Comparison of ENCODE assay signal across 19 mouse cellular contexts in the genomic region with DNA sequence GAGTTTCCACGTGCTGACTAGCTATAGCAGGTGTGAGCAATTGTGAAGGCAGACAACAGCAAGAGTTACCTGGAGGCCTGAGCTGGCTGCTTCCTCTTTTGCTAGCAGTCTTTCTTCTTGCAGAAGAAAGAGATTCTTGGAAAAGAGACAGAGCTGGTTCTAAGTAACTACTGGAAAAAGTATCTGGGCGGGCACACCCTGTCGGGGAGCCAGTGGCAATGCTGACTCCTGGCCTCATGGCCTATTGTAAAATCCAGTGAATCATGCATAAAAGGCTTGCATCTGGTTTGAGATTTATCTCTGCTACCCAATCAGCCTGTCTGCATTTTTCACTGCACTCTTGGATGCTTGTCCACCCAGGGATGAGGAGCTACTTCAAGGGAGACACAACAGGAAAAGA.
DNase-seq lines count a peak whose midpoint lies in the region; TF ChIP-seq lines count a peak whose summit lies in the region.
"Had no signal": no experiment of that assay in that cellular context is flagged by ENCODE, and none has a peak within 500 bp of the region (broad histone marks: within the 10 kb centered on the region; RNA-seq: fewer than 3 reads in every experiment).

No protein-coding gene starts in this region.

- H3K4me1 ChIP-seq in heart, adult 2 months (ENCODE audit: control insufficient read depth, insufficient read depth, low read length) = no peaks in the 10 kb centered on the region; the same call in 1 of the 2 replicates
- no peaks in the 10 kb centered on the region for H3K4me1 ChIP-seq in lung, adult 2 months (ENCODE audit: control insufficient read depth, insufficient read depth, low read length)
- H3K4me1 ChIP-seq: embryonic facial prominence, embryonic 13.5 days; hindbrain, embryonic 12.5 days had no signal

- TF ChIP-seq CTCF in heart, adult 2 months (IDR thresholded peaks at IDR 0.05) = no peak
- TF ChIP-seq CTCF in lung, adult 2 months (IDR thresholded peaks at IDR 0.05; ENCODE audit: insufficient read depth, low read length) = no peak

- WGBS in heart, adult 2 months = 92% methylated on average over 3 of the region's 3 CpGs
- WGBS in lung, adult 2 months = 87% methylated on average over 3 of the region's 3 CpGs

- no peak for TF ChIP-seq EP300 in heart, adult 2 months (IDR thresholded peaks at IDR 0.05; ENCODE audit: insufficient read depth, low read depth, low read length)

- no peak overlapping the region for H3K4me3 ChIP-seq in heart, adult 2 months
- no peak overlapping the region for H3K4me3 ChIP-seq in lung, adult 2 months (replicated peaks; ENCODE audit: extremely low read depth, low read depth, low read length)
- H3K4me3 ChIP-seq: embryonic facial prominence, embryonic 13.5 days; heart, embryonic 10.5 days; hindbrain, embryonic 12.5 days had no signal

- H3K9ac ChIP-seq in heart, adult 2 months (ENCODE audit: low read depth, low read length) = no peak overlapping the region
- H3K9ac ChIP-seq: embryonic facial prominence, embryonic 13.5 days; hindbrain, embryonic 12.5 days had no signal

- intact Hi-C loops in heart, adult 2 months (cut with DNase I) = no loop called here

- no peaks in the 10 kb centered on the region for H3K79me2 ChIP-seq in heart, adult 2 months (replicated peaks; ENCODE audit: control insufficient read depth, insufficient read depth, low read length)

- peak; percentile 69 to 87 for DNase-seq in adrenal gland, adult (ENCODE audit: inconsistent age in 2 of 2, low spot score in 1 of 2)
- DNase-seq in adrenal gland, postnatal 4 days (ENCODE audit: low spot score in 2 of 2) = no peak
- DNase-seq in heart, adult 11 months = peak; percentile 29
- no peak for DNase-seq in heart, adult 2 months
- DNase-seq in adrenal gland, adult 8-10 months = peak; percentile 65
- peak; percentile 78 to 81 for DNase-seq in adrenal gland, postnatal 36 days
- DNase-seq in retina, embryonic 14.5 days (ENCODE audit: low spot score) = no peak
- DNase-seq in lung, adult 2 months = no peak
- DNase-seq: B cell, adult 2 months; cerebellum, adult 11 months; cerebellum, adult 8-10 months; cerebellum, postnatal 36 days; gastrocnemius, postnatal 25 days; heart, postnatal 10 days; heart, postnatal 4 days had no signal

- no peaks in the 10 kb centered on the region for H3K36me3 ChIP-seq in heart, adult 2 months (ENCODE audit: control insufficient read depth, insufficient read depth, low read length)
- H3K36me3 ChIP-seq: embryonic facial prominence, embryonic 13.5 days; G1E; heart, embryonic 10.5 days; hindbrain, embryonic 12.5 days had no signal

- no peak for TF ChIP-seq POLR2A in heart, adult 2 months (IDR thresholded peaks at IDR 0.05; ENCODE audit: insufficient read depth, low read depth, low read length)
- TF ChIP-seq POLR2A in lung, adult 2 months (IDR thresholded peaks at IDR 0.05; ENCODE audit: borderline replicate concordance, extremely low read depth, low read depth, low read length) = no peak

- no peaks in the 10 kb centered on the region for H3K27me3 ChIP-seq in heart, adult 2 months (ENCODE audit: control insufficient read depth, insufficient read depth, low read length)
- H3K27me3 ChIP-seq: embryonic facial prominence, embryonic 13.5 days; hindbrain, embryonic 12.5 days had no signal

- no peak overlapping the region for H3K27ac ChIP-seq in heart, adult 2 months
- H3K27ac ChIP-seq: embryonic facial prominence, embryonic 13.5 days; heart, embryonic 10.5 days; hindbrain, embryonic 12.5 days had no signal

Comparison
In these comparisons a context has a peak if more than half of its experiments do, and no peak if none do; other contexts are left out.
1. DNase-seq: peak in adrenal gland, adult (2 of 2), heart, adult 11 months (single experiment), adrenal gland, adult 8-10 months (single experiment) and adrenal gland, postnatal 36 days (2 of 2); none in adrenal gland, postnatal 4 days (0 of 2), heart, adult 2 months (0 of 2), retina, embryonic 14.5 days (single experiment) and lung, adult 2 months (single experiment).